Mouse (Mus musculus) heart, postnatal 0 days (tissue): ENCODE results near the gene Slc25a20. TPM values are rescaled to one million over a fixed set of nuclear protein-coding genes. Genes with fewer than 3 reads are reported as not detected.
"Not testable (repeated sequence)": the region's sequence is repeated elsewhere in the genome, so short reads cannot be mapped to it uniquely, and the experiment has no call there.

Source experiments
- ATAC-seq: fragments of 200-750 bp; cut with Nextera tagmentation; 2 replicates; pipeline ENCODE4 v1.8.0; 2017; ENCODE audit warnings: low read depth, moderate number of reproducible peaks, moderate library complexity; ENCODE audit not compliant: insufficient read depth
- DNase-seq: peaks from one replicate; pipeline ENCODE4 v3.0.0-alpha.2; 2016; ENCODE audit warnings: low spot score
- H3K27ac ChIP-seq: fragments of 300-500 bp; sonication (generic); 2 replicates; pipeline ENCODE4 v1.5.1; 2014; ENCODE audit warnings: low read depth, mild to moderate bottlenecking
- H3K27me3 ChIP-seq: fragments of 300-500 bp; sonication (generic); 2 replicates; pipeline ENCODE4 v1.6.1; 2014; ENCODE audit warnings: low read length, mixed read lengths; ENCODE audit not compliant: control insufficient read depth, insufficient read depth
- H3K36me3 ChIP-seq: fragments of 300-500 bp; sonication (generic); replicated peaks from 2 replicates; pipeline ENCODE4 v1.6.1; 2014; ENCODE audit warnings: low read length, mixed read lengths; ENCODE audit not compliant: control insufficient read depth, insufficient read depth
- H3K4me1 ChIP-seq: fragments of 300-500 bp; sonication (generic); 2 replicates; pipeline ENCODE4 v1.6.1; 2014; ENCODE audit warnings: antibody characterized with exemption; ENCODE audit not compliant: control insufficient read depth, insufficient read depth
- H3K4me2 ChIP-seq: fragments of 300-500 bp; sonication (generic); 2 replicates; pipeline ENCODE4 v1.6.1; 2014; ENCODE audit warnings: low read depth, mild to moderate bottlenecking, low read length, moderate library complexity
- H3K4me3 ChIP-seq: fragments of 300-500 bp; sonication (generic); 2 replicates; pipeline ENCODE4 v1.5.1; 2014; ENCODE audit warnings: low read depth, low read length
- H3K9ac ChIP-seq: fragments of 300-500 bp; sonication (generic); replicated peaks from 2 replicates; pipeline ENCODE4 v1.6.1; 2014; ENCODE audit warnings: low read depth, low read length, mixed read lengths
- H3K9me3 ChIP-seq: fragments of 300-500 bp; sonication (generic); replicated peaks from 2 replicates; pipeline ENCODE4 v1.6.1; 2016; ENCODE audit warnings: low read length; ENCODE audit not compliant: control insufficient read depth
- CTCF ChIP-seq: IDR thresholded peaks from 2 replicates; pipeline ENCODE4 v1.5.1; 2016; ENCODE audit warnings: antibody characterized with exemption, control low read depth, low read depth
- EP300 ChIP-seq: IDR thresholded peaks from 2 replicates; pipeline ENCODE4 v1.6.1; 2016; ENCODE audit warnings: antibody characterized with exemption, low read depth
- WGBS: fragments of 180-500 bp; shearing (Covaris S2); extraction: QIAGEN DNeasy Blood & Tissue Kit; methylation state at CpG from one replicate; pipeline ENCODE4 v1.1.7; 2014; 5-methylcytosine and 5-hydroxymethylcytosine counted together
- polyA plus RNA-seq: library from polyadenylated mRNA; unstranded; fragments of >200 nt; fragmentation: Nextera tagmentation; extraction: Ambion mirVana; gene quantifications from 2 replicates; pipeline ENCODE4 v1.2.1, GENCODE M21; 2015
- total RNA-seq: library from RNA; depleted of rRNA; stranded (reverse); fragments of >200 nt; gene quantifications from 2 replicates; pipeline ENCODE4 v1.2.3, GENCODE M21; 2014; ENCODE audit warnings: low replicate concordance

Slc25a20 gene
- total and polyA plus RNA-seq, 2 experiments from 2014 or later, result 137 to 240 TPM

- WGBS, result under 1% methylated on average over 102 of the region's 112 CpGs
These were observed 13.0 kb upstream of the Slc25a20 start, which contains the start of gene Arih2 for GRCm38 (mm10) chr9:108648611-108649560. Gene Arih2, minus strand, starts transcription at chr9:108649386.

GRCm38 (mm10) chr9:108649561-108650440, 12.1 kb upstream of the Slc25a20 start:
- Histone ChIP-seq H3K4me2 (peak overlapping the region; percentile 71), H3K4me3 (peak overlapping the region; percentile 79), H3K36me3 (no peaks in the 10 kb centered on the region), H3K9ac (peak overlapping the region; percentile 84), H3K9me3 (no peaks in the 10 kb centered on the region), H3K27me3 (no peaks in the 10 kb centered on the region), H3K27ac (peak overlapping the region; percentile 98), H3K4me1 (peaks cover 8% of the 10 kb centered on the region)
- ATAC-seq, result peak; percentile 33
- 11% methylated on average over 29 of the region's 29 CpGs for WGBS
- no peak for TF ChIP-seq CTCF
- no peak for TF ChIP-seq EP300
- DNase-seq, result peak; percentile 26

More at GRCm38 (mm10) chr9:108648611-108649560, 13.0 kb upstream of the Slc25a20 start, which contains the start of gene Arih2:
- TF ChIP-seq CTCF, result no peak
- peak; percentile 84 for TF ChIP-seq EP300
- ATAC-seq (peak; percentile 98), DNase-seq (peak; percentile 94)
- Histone ChIP-seq H3K36me3 (no peaks in the 10 kb centered on the region), H3K9me3 (no peaks in the 10 kb centered on the region), H3K9ac (peak within 1 kb of the TSS; percentile 84), H3K27ac (peak within 1 kb of the TSS; percentile 98), H3K4me3 (peak within 1 kb of the TSS; percentile 79), H3K27me3 (no peaks in the 10 kb centered on the region), H3K4me2 (peak within 1 kb of the TSS; percentile 71), H3K4me1 (peaks cover 8% of the 10 kb centered on the region)

GRCm38 (mm10) chr9:108654566-108655464, 7.1 kb upstream of the Slc25a20 start:
- Histone ChIP-seq H3K4me2 (no peak overlapping the region), H3K27me3 (no peaks in the 10 kb centered on the region), H3K4me1 (peaks cover 6% of the 10 kb centered on the region), H3K36me3 (no peaks in the 10 kb centered on the region), H3K27ac (no peak overlapping the region), H3K9me3 (no peaks in the 10 kb centered on the region), H3K9ac (no peak overlapping the region), H3K4me3 (no peak overlapping the region)
- 75% methylated on average over 10 of the region's 10 CpGs for WGBS
- ATAC-seq, result no peak
- TF ChIP-seq CTCF (no peak), EP300 (no peak)
- DNase-seq, result no peak

- not testable (repeated sequence) for H3K9ac ChIP-seq, H3K4me2 ChIP-seq, H3K9me3 ChIP-seq, H3K27ac ChIP-seq, H3K4me1 ChIP-seq, ATAC-seq, H3K36me3 ChIP-seq, DNase-seq, H3K27me3 ChIP-seq, H3K4me3 ChIP-seq
- 63% methylated on average over 6 of the region's 7 CpGs for WGBS
These were observed 6.0 kb upstream of the Slc25a20 start for GRCm38 (mm10) chr9:108655865-108656264.
